Mouse (Mus musculus): ENCODE measurements around the gene Tmcc2. TPM values are rescaled to one million over a fixed set of nuclear protein-coding genes. Genes with fewer than 3 reads are reported as not detected.

Gene Tmcc2
- total and polyA plus RNA-seq, 3 experiments: 4.1 to 7.2 TPM; not detected in 1

GRCm38 (mm10) chr1:132431716-132432115 is 40.6 kb upstream of the Tmcc2 start:
- Histone ChIP-seq H3K27ac (ENCODE audit: control insufficient read depth, low read depth, low read length) (no peak overlapping the region), H3K4me3 (ENCODE audit: control insufficient read depth in 1 of 2, insufficient read depth in 1 of 2, low read depth in 2 of 2, low read length in 2 of 2) (no peak overlapping the region), H3K36me3 (ENCODE audit: control insufficient read depth in 1 of 2, insufficient read depth in 2 of 2, low read length in 2 of 2) (peaks cover 1 to 2% of the 10 kb centered on the region in 2 experiments; a peak in 2 of 4 replicates), H3K9me3 (replicated peaks; ENCODE audit: insufficient read depth, low read length) (no peaks in the 10 kb centered on the region), H3K79me2 (ENCODE audit: control insufficient read depth, insufficient read depth, low read length, poor library complexity) (no peaks in the 10 kb centered on the region), H3K9ac (ENCODE audit: control insufficient read depth, low read depth, low read length, poor library complexity, severe bottlenecking) (no peak overlapping the region), H3K4me1 (ENCODE audit: control insufficient read depth in 1 of 2, insufficient read depth in 2 of 2, low read length in 2 of 2) (0 out of 4 replicates have a peak, but pooled peaks cover 0 to 3% of the 10 kb centered on the region in 2 experiments), H3K27me3 (ENCODE audit: control insufficient read depth in 1 of 2, insufficient read depth in 2 of 2, low read length in 2 of 2) (no peaks in the 10 kb centered on the region)
- TF ChIP-seq CHD1 (IDR thresholded peaks at IDR 0.05; ENCODE audit: low read depth, low read length) (no peak), CHD2 (IDR thresholded peaks at IDR 0.05; ENCODE audit: low read length) (no peak), SMC3 (IDR thresholded peaks at IDR 0.05; ENCODE audit: low read depth, low read length) (no peak), GABPA (IDR thresholded peaks at IDR 0.05; ENCODE audit: low read depth, low read length) (no peak), MEF2A (IDR thresholded peaks at IDR 0.05; ENCODE audit: extremely low read depth, insufficient replicate concordance, low read depth, low read length, poor library complexity, severe bottlenecking) (no peak), ETS1 (IDR thresholded peaks at IDR 0.05; ENCODE audit: low read depth, low read length) (no peak), MXI1 (IDR thresholded peaks at IDR 0.05; ENCODE audit: low read depth, low read length) (no peak), HCFC1 (IDR thresholded peaks at IDR 0.05; ENCODE audit: low read depth, low read length) (no peak), TAL1 (IDR thresholded peaks at IDR 0.05; ENCODE audit: low read length) (no peak)
- no peak for DNase-seq (ENCODE audit: low read depth, low spot score)

- Histone ChIP-seq H3K79me2 (ENCODE audit: control insufficient read depth, insufficient read depth, low read length, poor library complexity) (no peaks in the 10 kb centered on the region), H3K4me1 (ENCODE audit: control insufficient read depth in 1 of 2, insufficient read depth in 2 of 2, low read length in 2 of 2) (no peaks in the 10 kb centered on the region), H3K27me3 (ENCODE audit: control insufficient read depth in 1 of 2, insufficient read depth in 2 of 2, low read length in 2 of 2) (no peaks in the 10 kb centered on the region), H3K36me3 (ENCODE audit: control insufficient read depth in 1 of 2, insufficient read depth in 2 of 2, low read length in 2 of 2) (0 out of 4 replicates have a peak, but pooled peaks cover 0 to 1% of the 10 kb centered on the region in 2 experiments), H3K27ac (ENCODE audit: control insufficient read depth, low read depth, low read length) (no peak overlapping the region), H3K9ac (ENCODE audit: control insufficient read depth, low read depth, low read length, poor library complexity, severe bottlenecking) (no peak overlapping the region), H3K9me3 (replicated peaks; ENCODE audit: insufficient read depth, low read length) (no peaks in the 10 kb centered on the region), H3K4me3 (ENCODE audit: control insufficient read depth in 1 of 2, insufficient read depth in 1 of 2, low read depth in 2 of 2, low read length in 2 of 2) (no peak overlapping the region)
- no peak for TF ChIP-seq NRF1 (IDR thresholded peaks at IDR 0.05; ENCODE audit: insufficient read depth, low read depth, low read length, poor library complexity, severe bottlenecking)
- TF ChIP-seq POLR2AphosphoS2 (IDR thresholded peaks at IDR 0.05; ENCODE audit: low read length): no peak
- no peak for TF ChIP-seq HCFC1 (IDR thresholded peaks at IDR 0.05; ENCODE audit: low read depth, low read length)
- no peak for TF ChIP-seq RCOR1 (IDR thresholded peaks at IDR 0.05; ENCODE audit: low read depth, low read length)
- no peak for TF ChIP-seq MXI1 (IDR thresholded peaks at IDR 0.05; ENCODE audit: low read depth, low read length)
- no peak for TF ChIP-seq POLR2A (IDR thresholded peaks at IDR 0.05; ENCODE audit: control insufficient read depth in 1 of 2, insufficient read depth in 1 of 2, low read depth in 1 of 2, low read length in 2 of 2, poor library complexity in 1 of 2)
- TF ChIP-seq CHD2 (IDR thresholded peaks at IDR 0.05; ENCODE audit: low read length): no peak
- TF ChIP-seq MAFK (IDR thresholded peaks at IDR 0.05; ENCODE audit: borderline replicate concordance, low read depth, low read length): no peak
- no peak for DNase-seq (ENCODE audit: low read depth, low spot score)
These were observed 39.7 kb upstream of the Tmcc2 start for GRCm38 (mm10) chr1:132430818-132431217.

- no peaks in the 10 kb centered on the region for H3K9me3 ChIP-seq (replicated peaks; ENCODE audit: insufficient read depth, low read length)
- H3K79me2 ChIP-seq (ENCODE audit: control insufficient read depth, insufficient read depth, low read length, poor library complexity): no peaks in the 10 kb centered on the region; the same call in 1 of the 2 replicates
- TF ChIP-seq SMC3 (IDR thresholded peaks at IDR 0.05; ENCODE audit: low read depth, low read length): no peak
- TF ChIP-seq RCOR1 (IDR thresholded peaks at IDR 0.05; ENCODE audit: low read depth, low read length): no peak
- no peak for TF ChIP-seq TBP (IDR thresholded peaks at IDR 0.05; ENCODE audit: low read depth, low read length)
- no peak for TF ChIP-seq MEF2A (IDR thresholded peaks at IDR 0.05; ENCODE audit: extremely low read depth, insufficient replicate concordance, low read depth, low read length, poor library complexity, severe bottlenecking)
- no peak for TF ChIP-seq SIN3A (IDR thresholded peaks at IDR 0.05; ENCODE audit: low read length)
- no peak for TF ChIP-seq ZNF384 (IDR thresholded peaks at IDR 0.05; ENCODE audit: low read depth, low read length)
- no peak for TF ChIP-seq CTCF (IDR thresholded peaks at IDR 0.05 in 2 of 3, conservative IDR thresholded peaks at IDR 0.05 in 1 of 3; ENCODE audit: control insufficient read depth in 1 of 3, insufficient read depth in 1 of 3, low read depth in 2 of 3, low read length in 3 of 3, poor library complexity in 1 of 3, severe bottlenecking in 1 of 3)
- no peak for TF ChIP-seq GATA1 (IDR thresholded peaks at IDR 0.05; ENCODE audit: low read depth, low read length)
- TF ChIP-seq ETS1 (IDR thresholded peaks at IDR 0.05; ENCODE audit: low read depth, low read length): no peak
- no peak for TF ChIP-seq CHD2 (IDR thresholded peaks at IDR 0.05; ENCODE audit: low read length)
- TF ChIP-seq MYC (IDR thresholded peaks at IDR 0.05; ENCODE audit: low read depth, low read length): no peak
- TF ChIP-seq CHD1 (IDR thresholded peaks at IDR 0.05; ENCODE audit: low read depth, low read length): no peak
- TF ChIP-seq MXI1 (IDR thresholded peaks at IDR 0.05; ENCODE audit: low read depth, low read length): no peak
- no peak for TF ChIP-seq TAL1 (IDR thresholded peaks at IDR 0.05; ENCODE audit: low read length)
- no peak for TF ChIP-seq USF1 (IDR thresholded peaks at IDR 0.05; ENCODE audit: low read depth, low read length)
- no peak for TF ChIP-seq ZC3H11A (IDR thresholded peaks at IDR 0.05; ENCODE audit: low read depth, low read length)
- no peak for TF ChIP-seq TCF12 (IDR thresholded peaks at IDR 0.05; ENCODE audit: low read depth, low read length)
- TF ChIP-seq USF2 (IDR thresholded peaks at IDR 0.05; ENCODE audit: borderline replicate concordance in 1 of 2, insufficient read depth in 1 of 2, low read depth in 1 of 2, low read length in 2 of 2): no peak
These were observed 34.5 kb upstream of the Tmcc2 start for GRCm38 (mm10) chr1:132425600-132425999.

More at GRCm38 (mm10) chr1:132425600-132425999, 34.5 kb upstream of the Tmcc2 start:
- no peak for DNase-seq (ENCODE audit: low read depth, low spot score)
- Histone ChIP-seq H3K27ac (ENCODE audit: control insufficient read depth, low read depth, low read length) (no peak overlapping the region), H3K9ac (ENCODE audit: control insufficient read depth, low read depth, low read length, poor library complexity, severe bottlenecking) (no peak overlapping the region), H3K27me3 (ENCODE audit: control insufficient read depth in 1 of 2, insufficient read depth in 2 of 2, low read length in 2 of 2) (no peaks in the 10 kb centered on the region), H3K36me3 (ENCODE audit: control insufficient read depth in 1 of 2, insufficient read depth in 2 of 2, low read length in 2 of 2) (peaks cover 0 to 5% of the 10 kb centered on the region in 2 experiments; a peak in 2 of 4 replicates), H3K4me1 (ENCODE audit: control insufficient read depth in 1 of 2, insufficient read depth in 2 of 2, low read length in 2 of 2) (peaks cover 5 to 6% of the 10 kb centered on the region in 2 experiments), H3K4me3 (ENCODE audit: control insufficient read depth in 1 of 2, insufficient read depth in 1 of 2, low read depth in 2 of 2, low read length in 2 of 2) (no peak overlapping the region)

All from MEL (cell line).